Mouse (Mus musculus) activated CD4-positive, CD25-positive, alpha-beta regulatory T cell (primary cell): ENCODE data around the gene Usp47. TPM values are rescaled to one million over a fixed set of nuclear protein-coding genes. Genes with fewer than 3 reads are reported as not detected.

ENCODE experiments used
- polyA plus RNA-seq, 2 experiments: library from polyadenylated mRNA; unstranded; fragments of 100-300 nt; shearing (Covaris generic); gene quantifications; one replicate each; pipeline ENCODE4 v1.2.1; 2017

Usp47 gene
- polyA plus RNA-seq: 10 to 100 TPM; 52.9 to 54.3 TPM

GRCm38 (mm10) chr7:112023150-112023600, at the start of gene Usp47:
Gene Usp47 (plus strand): TSS chr7:112023504.

GRCm38 (mm10) chr7:112158942-112159341, 135.6 kb downstream of the Usp47 start, which contains the start of gene Dkk3:
Gene Dkk3 (minus strand): TSS chr7:112159057.

Other genes starting within 250 kb of the Usp47 start
- gene Galnt18, start 243.5 kb upstream of the Usp47 start, polyA plus RNA-seq: not detected
- gene Dkk3, start 135.6 kb downstream of the Usp47 start, polyA plus RNA-seq: under 1 TPM; 0.28 to 0.79 TPM
- 1 to 10 TPM in 1 of 2 experiments, under 1 TPM in 1; 0.87 to 2.7 TPM for gene Mical2, start 202.4 kb downstream of the Usp47 start, polyA plus RNA-seq